Mouse (Mus musculus) cerebellum, adult 2 months (tissue): ENCODE measurements around the gene Cgref1. TPM values are rescaled to one million over a fixed set of nuclear protein-coding genes. Genes with fewer than 3 reads are reported as not detected.

Source experiments
- DNase-seq, 2 experiments: peaks; one replicate each; pipeline ENCODE4 v3.0.0; 2021
- H3K27ac ChIP-seq: fragments of 200-500 bp; 2 replicates; pipeline ENCODE4 v1.5.1; 2012; ENCODE audit warnings: low read length, control low read depth, inconsistent platforms; ENCODE audit not compliant: insufficient read depth
- H3K27me3 ChIP-seq: fragments of 200-500 bp; 2 replicates; pipeline ENCODE4 v1.6.1; 2012; ENCODE audit warnings: inconsistent platforms, mild to moderate bottlenecking, low read length, moderate library complexity; ENCODE audit not compliant: control insufficient read depth, insufficient read depth
- H3K4me1 ChIP-seq: fragments of 200-500 bp; 2 replicates; pipeline ENCODE4 v1.6.1; 2011; ENCODE audit warnings: low read length; ENCODE audit not compliant: control insufficient read depth, insufficient read depth
- H3K4me3 ChIP-seq: fragments of 200-500 bp; replicated peaks from 2 replicates; pipeline ENCODE3; 2011; ENCODE audit warnings: mild to moderate bottlenecking, low read depth, low read length, control low read depth; ENCODE audit not compliant: insufficient read depth
- CTCF ChIP-seq: fragments of 200-500 bp; IDR thresholded peaks from 2 replicates; pipeline ENCODE4 v1.5.1; 2011; ENCODE audit warnings: low read depth, mild to moderate bottlenecking, control low read depth, low read length, moderate library complexity, borderline replicate concordance; ENCODE audit not compliant: insufficient read depth
- POLR2A ChIP-seq: fragments of 200-500 bp; IDR thresholded peaks from 2 replicates; pipeline ENCODE4 v1.6.1; 2011; ENCODE audit warnings: low read length, control low read depth, borderline replicate concordance; ENCODE audit not compliant: insufficient read depth
- WGBS: fragments of 180-500 bp; shearing (Covaris S2); methylation state at CpG from one replicate; pipeline ENCODE4 v1.1.7; 2018; 5-methylcytosine and 5-hydroxymethylcytosine counted together
- polyA plus RNA-seq: library from polyadenylated mRNA; depleted of rRNA; stranded (reverse); fragments of >200 nt; gene quantifications from 2 replicates; pipeline ENCODE4 v1.2.3, GENCODE M21; 2012; rRNA removed

Cgref1 gene
- polyA plus RNA-seq, 1 experiment = 18.5 TPM

- peak overlapping the region; percentile 89 for H3K4me3 ChIP-seq
- no peaks in the 10 kb centered on the region for H3K4me1 ChIP-seq
- DNase-seq = peak; percentile 81 to 86
- WGBS = under 1% methylated on average over 19 of the region's 19 CpGs
- TF ChIP-seq CTCF = no peak
- TF ChIP-seq POLR2A = peak; percentile 63; the same call in 1 of the 2 replicates
- peak overlapping the region; percentile 69 for H3K27ac ChIP-seq
- H3K27me3 ChIP-seq = no peaks in the 10 kb centered on the region
These were observed 58.0 kb downstream of the Cgref1 start for GRCm38 (mm10) chr5:30887331-30887761.

- Histone ChIP-seq H3K4me3 (peak overlapping the region; percentile 89), H3K4me1 (no peaks in the 10 kb centered on the region), H3K27ac (no peak overlapping the region), H3K27me3 (no peaks in the 10 kb centered on the region)
- no peak for DNase-seq
- WGBS = 18% methylated on average over 5 of the region's 5 CpGs
- TF ChIP-seq CTCF (no peak), POLR2A (no peak)
These were observed 58.7 kb downstream of the Cgref1 start for GRCm38 (mm10) chr5:30886731-30887130.

- H3K4me3 ChIP-seq = peak overlapping the region; percentile 89
- DNase-seq = no peak
- WGBS = 45% methylated on average over 4 of the region's 4 CpGs
These were observed 59.2 kb downstream of the Cgref1 start for GRCm38 (mm10) chr5:30886209-30886608.

More at GRCm38 (mm10) chr5:30886209-30886608, 59.2 kb downstream of the Cgref1 start:
- H3K27me3 ChIP-seq = no peaks in the 10 kb centered on the region
- TF ChIP-seq POLR2A = no peak
- TF ChIP-seq CTCF = no peak
- H3K4me1 ChIP-seq = no peaks in the 10 kb centered on the region
- no peak overlapping the region for H3K27ac ChIP-seq

Other genes starting within 250 kb of the Cgref1 start
- 24.2 and 26.5 TPM in 2 replicates for gene Dpysl5, start 234.0 kb downstream of the Cgref1 start, polyA plus RNA-seq
- gene Mapre3, start 130.9 kb downstream of the Cgref1 start, polyA plus RNA-seq = 276 and 288 TPM in 2 replicates
- gene Tmem214, start 77.6 kb downstream of the Cgref1 start, polyA plus RNA-seq = 64.6 and 67.2 TPM in 2 replicates
- gene Agbl5, start 56.9 kb downstream of the Cgref1 start, polyA plus RNA-seq = 15.1 TPM in 2 replicates
- gene Ost4, start 37.8 kb downstream of the Cgref1 start, polyA plus RNA-seq = 174 and 187 TPM in 2 replicates
- 1.7 and 2.6 TPM in 2 replicates for gene Emilin1, start 32.2 kb downstream of the Cgref1 start, polyA plus RNA-seq
- 34.1 and 34.2 TPM in 2 replicates for gene Khk, start 24.2 kb downstream of the Cgref1 start, polyA plus RNA-seq
- 228 and 241 TPM in 2 replicates for gene Preb, start 14.8 kb upstream of the Cgref1 start, polyA plus RNA-seq
- gene Tcf23, start 23.1 kb upstream of the Cgref1 start, polyA plus RNA-seq = 0.28 and 0.29 TPM in 2 replicates
- 170 and 175 TPM in 2 replicates for gene Atraid, start 102.7 kb upstream of the Cgref1 start, polyA plus RNA-seq
- gene Slc5a6, start 103.3 kb upstream of the Cgref1 start, polyA plus RNA-seq = 45.1 and 49.6 TPM in 2 replicates
- 21.7 and 23.4 TPM in 2 replicates for gene Cad, start 109.2 kb upstream of the Cgref1 start, polyA plus RNA-seq
- not detected in 2 replicates for gene Dnajc5g, start 160.7 kb upstream of the Cgref1 start, polyA plus RNA-seq
- gene Slc30a3, start 162.6 kb upstream of the Cgref1 start, polyA plus RNA-seq = 19.7 and 23.5 TPM in 2 replicates
- not detected in 2 replicates for gene Trim54, start 171.1 kb upstream of the Cgref1 start, polyA plus RNA-seq
- 1.2 TPM in 1 of 2 replicates, not detected in the other for gene Ucn, start 193.2 kb upstream of the Cgref1 start, polyA plus RNA-seq
- gene Mpv17, start 208.7 kb upstream of the Cgref1 start, polyA plus RNA-seq = 91.1 and 91.7 TPM in 2 replicates
- gene Gm29609, start 234.3 kb upstream of the Cgref1 start, polyA plus RNA-seq = 3.9 and 4.1 TPM in 2 replicates
- gene Gtf3c2, start 234.6 kb upstream of the Cgref1 start, polyA plus RNA-seq = 94.6 and 100 TPM in 2 replicates
- gene Snx17, start 247.6 kb upstream of the Cgref1 start, polyA plus RNA-seq = 124 and 125 TPM in 2 replicates
- gene Eif2b4, start 247.8 kb upstream of the Cgref1 start, polyA plus RNA-seq = 87.1 and 93.7 TPM in 2 replicates